Mouse (Mus musculus) liver, adult 2 months (tissue): Measurements from ENCODE around the gene Rpl6.

Experiments
- CTCF ChIP-seq: fragments of 200-500 bp; IDR thresholded peaks from 2 replicates; pipeline ENCODE4 v1.5.1; 2011; ENCODE audit warnings: low read depth, low read length, control low read depth
- POLR2A ChIP-seq: fragments of 200-500 bp; IDR thresholded peaks from 2 replicates; pipeline ENCODE4 v1.6.1; 2011; ENCODE audit warnings: low read length, control low read depth; ENCODE audit not compliant: insufficient read depth; ENCODE audit errors: extremely low read depth

- TF ChIP-seq POLR2A (no peak), CTCF (no peak)
Measured at GRCm38 (mm10) chr5:121239846-121240245, 35.6 kb downstream of the Rpl6 start.
